30 mouse cellular contexts compared by ENCODE assay signal in genomic region chr4:65245440-65245839, GRCm38 (mm10).
DNase-seq lines count a peak whose midpoint lies in the region; ATAC-seq and TF ChIP-seq lines count a peak whose summit lies in the region.
"Had no signal": no experiment of that assay in that cellular context is flagged by ENCODE, and none has a peak within 500 bp of the region (broad histone marks: within the 10 kb centered on the region; RNA-seq: fewer than 3 reads in every experiment).

No protein-coding gene starts in this region.

- H3K4me2 ChIP-seq in midbrain, embryonic 12.5 days (replicated peaks), result no peak overlapping the region
- H3K4me2 ChIP-seq in midbrain, embryonic 15.5 days, result no peak overlapping the region
- H3K4me2 ChIP-seq in lung, postnatal 0 days (replicated peaks; ENCODE audit: low read depth, low read length), result no peak overlapping the region
- H3K4me2 ChIP-seq: embryonic facial prominence, embryonic 13.5 days; forebrain, embryonic 15.5 days; heart, embryonic 12.5 days; kidney, embryonic 15.5 days; limb, embryonic 13.5 days; liver, embryonic 12.5 days had no signal

- H3K27me3 ChIP-seq in heart, embryonic 10.5 days (ENCODE audit: insufficient read depth, poor library complexity, severe bottlenecking), result peaks cover 20% of the 10 kb centered on the region
- peaks cover 39% of the 10 kb centered on the region for H3K27me3 ChIP-seq in midbrain, embryonic 12.5 days
- H3K27me3 ChIP-seq in midbrain, embryonic 15.5 days (replicated peaks), result peaks cover 4% of the 10 kb centered on the region; the same call in 1 of the 2 replicates
- no peaks in the 10 kb centered on the region for H3K27me3 ChIP-seq in lung, postnatal 0 days (replicated peaks; ENCODE audit: insufficient read depth, low read length)
- H3K27me3 ChIP-seq: embryonic facial prominence, embryonic 13.5 days; kidney, embryonic 15.5 days; liver, embryonic 12.5 days; Patski had no signal

- intact Hi-C loops in heart, postnatal 36 days (cut with DNase I), result no loop called here

- DNase-seq in heart, embryonic 10.5 days (ENCODE audit: low spot score), result no peak
- DNase-seq in heart, postnatal 36 days, result no peak
- DNase-seq in embryo, embryonic 9.5 days (ENCODE audit: extremely low spot score), result peak; percentile 75
- DNase-seq in yolk sac, embryonic 10.5 days (ENCODE audit: low spot score), result peak; percentile 14
- DNase-seq in lung, postnatal 0 days (ENCODE audit: low spot score), result no peak
- DNase-seq in urinary bladder, postnatal 25 days (ENCODE audit: low spot score), result no peak
- DNase-seq: adrenal gland, adult 8-10 months; cerebellum, adult 2 months; cerebellum, postnatal 25 days; gastrocnemius, postnatal 10 days; heart, adult 11 months; heart, postnatal 10 days; kidney, postnatal 4 days; lung, adult 18-20 months; lung, postnatal 14 days; right cerebral cortex, postnatal 25 days; spleen, adult 18-20 months had no signal

- peaks cover 21% of the 10 kb centered on the region for H3K4me1 ChIP-seq in heart, embryonic 10.5 days
- H3K4me1 ChIP-seq in midbrain, embryonic 12.5 days, result peaks cover 16% of the 10 kb centered on the region; the same call in 1 of the 2 replicates
- no peaks in the 10 kb centered on the region for H3K4me1 ChIP-seq in midbrain, embryonic 15.5 days
- no peaks in the 10 kb centered on the region for H3K4me1 ChIP-seq in lung, postnatal 0 days (ENCODE audit: insufficient read depth, low read depth, low read length)
- H3K4me1 ChIP-seq: forebrain, embryonic 15.5 days had no signal

- no peak overlapping the region for H3K9ac ChIP-seq in midbrain, embryonic 12.5 days (replicated peaks)
- no peak overlapping the region for H3K9ac ChIP-seq in midbrain, embryonic 15.5 days
- H3K9ac ChIP-seq in lung, postnatal 0 days (replicated peaks; ENCODE audit: low read depth), result no peak overlapping the region
- H3K9ac ChIP-seq: embryonic facial prominence, embryonic 13.5 days; forebrain, embryonic 15.5 days; heart, embryonic 12.5 days; kidney, embryonic 15.5 days; limb, embryonic 13.5 days; liver, embryonic 12.5 days had no signal

- no peaks in the 10 kb centered on the region for H3K9me3 ChIP-seq in heart, embryonic 10.5 days
- H3K9me3 ChIP-seq in midbrain, embryonic 12.5 days, result no peaks in the 10 kb centered on the region
- no peaks in the 10 kb centered on the region for H3K9me3 ChIP-seq in midbrain, embryonic 15.5 days
- no peaks in the 10 kb centered on the region for H3K9me3 ChIP-seq in lung, postnatal 0 days (ENCODE audit: low read length)
- H3K9me3 ChIP-seq: embryonic facial prominence, embryonic 13.5 days; forebrain, embryonic 15.5 days; heart, embryonic 12.5 days; kidney, embryonic 15.5 days; limb, embryonic 13.5 days; liver, embryonic 12.5 days had no signal

- H3K4me3 ChIP-seq in heart, embryonic 10.5 days, result no peak overlapping the region
- no peak overlapping the region for H3K4me3 ChIP-seq in midbrain, embryonic 12.5 days
- H3K4me3 ChIP-seq in midbrain, embryonic 15.5 days, result no peak overlapping the region
- H3K4me3 ChIP-seq in lung, postnatal 0 days (ENCODE audit: low read depth, low read length), result no peak overlapping the region
- H3K4me3 ChIP-seq: embryonic facial prominence, embryonic 13.5 days; erythroblast, embryonic 14.5 days; forebrain, embryonic 15.5 days; heart, embryonic 12.5 days; kidney, embryonic 15.5 days; limb, embryonic 13.5 days; liver, embryonic 12.5 days had no signal

- no peaks in the 10 kb centered on the region for H3K36me3 ChIP-seq in heart, embryonic 10.5 days
- H3K36me3 ChIP-seq in midbrain, embryonic 12.5 days, result no peaks in the 10 kb centered on the region
- H3K36me3 ChIP-seq in midbrain, embryonic 15.5 days (replicated peaks), result no peaks in the 10 kb centered on the region
- H3K36me3 ChIP-seq in lung, postnatal 0 days (ENCODE audit: insufficient read depth, low read length), result no peaks in the 10 kb centered on the region
- H3K36me3 ChIP-seq: embryonic facial prominence, embryonic 13.5 days; forebrain, embryonic 15.5 days; heart, embryonic 12.5 days; kidney, embryonic 15.5 days; limb, embryonic 13.5 days; liver, embryonic 12.5 days had no signal

- H3K27ac ChIP-seq in heart, embryonic 10.5 days, result peak overlapping the region; percentile 47; the same call in 1 of the 2 replicates
- H3K27ac ChIP-seq in midbrain, embryonic 12.5 days (replicated peaks), result no peak overlapping the region
- H3K27ac ChIP-seq in midbrain, embryonic 15.5 days, result no peak overlapping the region
- H3K27ac ChIP-seq in lung, postnatal 0 days (ENCODE audit: low read length), result no peak overlapping the region
- H3K27ac ChIP-seq: embryonic facial prominence, embryonic 13.5 days; forebrain, embryonic 15.5 days; kidney, embryonic 15.5 days; limb, embryonic 13.5 days; liver, embryonic 12.5 days had no signal

- TF ChIP-seq EP300 in lung, postnatal 0 days (IDR thresholded peaks at IDR 0.05), result no peak

- ATAC-seq in midbrain, embryonic 12.5 days (ENCODE audit: low FRiP score, low read depth), result peak; percentile 51; the same call in 1 of the 2 replicates
- no peak for ATAC-seq in midbrain, embryonic 15.5 days (replicated peaks)
- no peak for ATAC-seq in lung, postnatal 0 days
- ATAC-seq: activated CD4-positive, CD25-positive, alpha-beta regulatory T cell, adult 4 months; forebrain, embryonic 15.5 days; hindbrain, embryonic 16.5 days; intestine, postnatal 0 days; liver, embryonic 12.5 days; Patski had no signal

- 36% methylated on average over 3 of the region's 3 CpGs for WGBS in heart, embryonic 10.5 days
- WGBS in midbrain, embryonic 12.5 days, result 16% methylated on average over 3 of the region's 3 CpGs
- WGBS in midbrain, embryonic 15.5 days, result 37% methylated on average over 3 of the region's 3 CpGs
- 60% methylated on average over 3 of the region's 3 CpGs for WGBS in lung, postnatal 0 days

- no peak for TF ChIP-seq CTCF in lung, postnatal 0 days (IDR thresholded peaks at IDR 0.05)

Comparison
In these comparisons a context has a peak if more than half of its experiments do, and no peak if none do; other contexts are left out.
1. DNase-seq: peak in embryo, embryonic 9.5 days (single experiment) and yolk sac, embryonic 10.5 days (single experiment); none in heart, embryonic 10.5 days (single experiment), heart, postnatal 36 days (0 of 2), lung, postnatal 0 days (single experiment) and urinary bladder, postnatal 25 days (single experiment).